Mouse (Mus musculus): ENCODE measurements at regions not wholly inside any gene's neighbourhood (a gene's known extent, or its start where the extent isn't known, plus 50 kb on each side); places are given as distances from the start of the nearest gene placed in this dataset.

- H3K36me3 ChIP-seq (replicated peaks) = no peaks in the 10 kb centered on the region
- peak overlapping the region; percentile 56; the same call in 1 of the 2 replicates for H3K27ac ChIP-seq
- DNase-seq (ENCODE audit: extremely low spot score, low spot score) = no peak
- H3K27me3 ChIP-seq (ENCODE audit: poor library complexity, severe bottlenecking) = no peaks in the 10 kb centered on the region
- no peak overlapping the region for H3K4me3 ChIP-seq
- no peaks in the 10 kb centered on the region for H3K9me3 ChIP-seq
- H3K4me1 ChIP-seq = peaks cover 20% of the 10 kb centered on the region
- WGBS = 69% methylated on average over 16 of the region's 16 CpGs
These were observed 144.3 kb downstream of the Tex36 start for GRCm38 (mm10) chr7:133457436-133458324.

- H3K9me3 ChIP-seq = no peaks in the 10 kb centered on the region
- peaks cover 4% of the 10 kb centered on the region; the same call in 1 of the 2 replicates for H3K27me3 ChIP-seq (ENCODE audit: poor library complexity, severe bottlenecking)
- H3K36me3 ChIP-seq (replicated peaks) = no peaks in the 10 kb centered on the region
- 86% methylated on average over 7 of the region's 7 CpGs for WGBS
- no peak overlapping the region for H3K27ac ChIP-seq
- no peak for DNase-seq (ENCODE audit: extremely low spot score, low spot score)
- peaks cover 8% of the 10 kb centered on the region for H3K4me1 ChIP-seq
- H3K4me3 ChIP-seq = no peak overlapping the region
These were observed 151.7 kb downstream of the Tex36 start for GRCm38 (mm10) chr7:133450246-133450645.

GRCm38 (mm10) chr7:133447079-133447478 lies 154.9 kb downstream of the Tex36 start:
- Histone ChIP-seq H3K9me3 (no peaks in the 10 kb centered on the region), H3K27ac (no peak overlapping the region), H3K36me3 (replicated peaks) (no peaks in the 10 kb centered on the region), H3K4me1 (peaks cover 15% of the 10 kb centered on the region), H3K27me3 (ENCODE audit: poor library complexity, severe bottlenecking) (peaks cover 31% of the 10 kb centered on the region), H3K4me3 (no peak overlapping the region)
- no peak for DNase-seq (ENCODE audit: extremely low spot score, low spot score)
- 50% methylated on average over 2 of the region's 2 CpGs for WGBS

GRCm38 (mm10) chr7:133441661-133442060 lies 160.3 kb downstream of the Tex36 start:
- no peak for DNase-seq (ENCODE audit: extremely low spot score, low spot score)
- Histone ChIP-seq H3K36me3 (replicated peaks) (no peaks in the 10 kb centered on the region), H3K9me3 (no peaks in the 10 kb centered on the region; the same call in 1 of the 2 replicates), H3K27me3 (ENCODE audit: poor library complexity, severe bottlenecking) (peaks cover 34% of the 10 kb centered on the region), H3K4me3 (no peak overlapping the region), H3K4me1 (peaks cover 58% of the 10 kb centered on the region), H3K27ac (peak overlapping the region; percentile 80)
- 16% methylated on average over 4 of the region's 4 CpGs for WGBS

GRCm38 (mm10) chr7:133441169-133441568 lies 160.8 kb downstream of the Tex36 start:
- Histone ChIP-seq H3K36me3 (replicated peaks) (no peaks in the 10 kb centered on the region), H3K27me3 (ENCODE audit: poor library complexity, severe bottlenecking) (peaks cover 34% of the 10 kb centered on the region), H3K4me3 (peak overlapping the region; percentile 8; the same call in 1 of the 2 replicates), H3K9me3 (no peaks in the 10 kb centered on the region; the same call in 1 of the 2 replicates), H3K27ac (peak overlapping the region; percentile 80), H3K4me1 (peaks cover 59% of the 10 kb centered on the region)
- DNase-seq (ENCODE audit: extremely low spot score, low spot score) = no peak
- 59% methylated on average over 6 of the region's 6 CpGs for WGBS

GRCm38 (mm10) chr7:133440711-133441110 lies 161.2 kb downstream of the Tex36 start:
- peak; percentile 22 for DNase-seq (ENCODE audit: extremely low spot score, low spot score)
- Histone ChIP-seq H3K4me3 (peak overlapping the region; percentile 8; the same call in 1 of the 2 replicates), H3K27me3 (ENCODE audit: poor library complexity, severe bottlenecking) (peaks cover 34% of the 10 kb centered on the region), H3K9me3 (no peaks in the 10 kb centered on the region; the same call in 1 of the 2 replicates), H3K4me1 (peaks cover 64% of the 10 kb centered on the region), H3K36me3 (replicated peaks) (no peaks in the 10 kb centered on the region), H3K27ac (peak overlapping the region; percentile 80)
- 36% methylated on average over 12 of the region's 12 CpGs for WGBS

GRCm38 (mm10) chr7:133440086-133440485 lies 161.9 kb downstream of the Tex36 start:
- H3K4me3 ChIP-seq = no peak overlapping the region
- 56% methylated on average over 6 of the region's 6 CpGs for WGBS
- H3K27ac ChIP-seq = peak overlapping the region; percentile 80
- DNase-seq (ENCODE audit: extremely low spot score, low spot score) = no peak
- H3K4me1 ChIP-seq = peaks cover 70% of the 10 kb centered on the region
- H3K9me3 ChIP-seq = no peaks in the 10 kb centered on the region; the same call in 1 of the 2 replicates
- no peaks in the 10 kb centered on the region for H3K36me3 ChIP-seq (replicated peaks)
- H3K27me3 ChIP-seq (ENCODE audit: poor library complexity, severe bottlenecking) = peaks cover 32% of the 10 kb centered on the region

GRCm38 (mm10) chr7:133438631-133439030 lies 163.3 kb downstream of the Tex36 start:
- Histone ChIP-seq H3K36me3 (replicated peaks) (no peaks in the 10 kb centered on the region), H3K4me1 (peaks cover 77% of the 10 kb centered on the region)
- WGBS = 49% methylated on average over 6 of the region's 6 CpGs

GRCm38 (mm10) chr7:133437866-133438265 lies 164.1 kb downstream of the Tex36 start:
- peak overlapping the region; percentile 10; the same call in 1 of the 2 replicates for H3K4me3 ChIP-seq
- peak; percentile 57 for DNase-seq (ENCODE audit: extremely low spot score, low spot score)
- H3K9me3 ChIP-seq = no peaks in the 10 kb centered on the region; the same call in 1 of the 2 replicates
- H3K4me1 ChIP-seq = peaks cover 77% of the 10 kb centered on the region
- no peaks in the 10 kb centered on the region for H3K36me3 ChIP-seq (replicated peaks)
- peak overlapping the region; percentile 80 for H3K27ac ChIP-seq
- peaks cover 16% of the 10 kb centered on the region; the same call in 1 of the 2 replicates for H3K27me3 ChIP-seq (ENCODE audit: poor library complexity, severe bottlenecking)
- WGBS = 8% methylated on average over 7 of the region's 7 CpGs

More at GRCm38 (mm10) chr7:133438631-133439030, 163.3 kb downstream of the Tex36 start:
- no peaks in the 10 kb centered on the region; the same call in 1 of the 2 replicates for H3K9me3 ChIP-seq
- peaks cover 24% of the 10 kb centered on the region for H3K27me3 ChIP-seq (ENCODE audit: poor library complexity, severe bottlenecking)
- H3K27ac ChIP-seq = peak overlapping the region; percentile 80
- no peak overlapping the region for H3K4me3 ChIP-seq
- DNase-seq (ENCODE audit: extremely low spot score, low spot score) = no peak

GRCm38 (mm10) chr7:133435596-133436357 lies 166.2 kb downstream of the Tex36 start:
- no peak for DNase-seq (ENCODE audit: extremely low spot score, low spot score)
- WGBS = 54% methylated on average over 14 of the region's 14 CpGs
- Histone ChIP-seq H3K27ac (peak overlapping the region; percentile 40; the same call in 1 of the 2 replicates), H3K27me3 (ENCODE audit: poor library complexity, severe bottlenecking) (peaks cover 10% of the 10 kb centered on the region; the same call in 1 of the 2 replicates), H3K4me3 (no peak overlapping the region), H3K4me1 (peaks cover 57% of the 10 kb centered on the region), H3K9me3 (no peaks in the 10 kb centered on the region; the same call in 1 of the 2 replicates), H3K36me3 (replicated peaks) (no peaks in the 10 kb centered on the region)

GRCm38 (mm10) chr7:133434027-133434820 lies 167.7 kb downstream of the Tex36 start:
- no peak overlapping the region for H3K4me3 ChIP-seq
- DNase-seq (ENCODE audit: extremely low spot score, low spot score) = no peak

GRCm38 (mm10) chr7:133432343-133432742 lies 169.6 kb downstream of the Tex36 start:
- Histone ChIP-seq H3K4me3 (no peak overlapping the region), H3K27ac (no peak overlapping the region), H3K9me3 (no peaks in the 10 kb centered on the region; the same call in 1 of the 2 replicates), H3K27me3 (ENCODE audit: poor library complexity, severe bottlenecking) (peaks cover 4% of the 10 kb centered on the region; the same call in 1 of the 2 replicates), H3K36me3 (replicated peaks) (no peaks in the 10 kb centered on the region), H3K4me1 (peaks cover 22% of the 10 kb centered on the region)
- 91% methylated on average over 1 of the region's 1 CpGs for WGBS
- DNase-seq (ENCODE audit: extremely low spot score, low spot score) = no peak

More at GRCm38 (mm10) chr7:133434027-133434820, 167.7 kb downstream of the Tex36 start:
- Histone ChIP-seq H3K27ac (no peak overlapping the region), H3K27me3 (ENCODE audit: poor library complexity, severe bottlenecking) (peaks cover 9% of the 10 kb centered on the region; the same call in 1 of the 2 replicates), H3K36me3 (replicated peaks) (no peaks in the 10 kb centered on the region), H3K9me3 (no peaks in the 10 kb centered on the region; the same call in 1 of the 2 replicates), H3K4me1 (peaks cover 41% of the 10 kb centered on the region)
- WGBS = 80% methylated on average over 17 of the region's 17 CpGs

Data from forebrain, embryonic 10.5 days (tissue).